Mouse (Mus musculus): ENCODE data around the gene Tmem107.

DNA sequence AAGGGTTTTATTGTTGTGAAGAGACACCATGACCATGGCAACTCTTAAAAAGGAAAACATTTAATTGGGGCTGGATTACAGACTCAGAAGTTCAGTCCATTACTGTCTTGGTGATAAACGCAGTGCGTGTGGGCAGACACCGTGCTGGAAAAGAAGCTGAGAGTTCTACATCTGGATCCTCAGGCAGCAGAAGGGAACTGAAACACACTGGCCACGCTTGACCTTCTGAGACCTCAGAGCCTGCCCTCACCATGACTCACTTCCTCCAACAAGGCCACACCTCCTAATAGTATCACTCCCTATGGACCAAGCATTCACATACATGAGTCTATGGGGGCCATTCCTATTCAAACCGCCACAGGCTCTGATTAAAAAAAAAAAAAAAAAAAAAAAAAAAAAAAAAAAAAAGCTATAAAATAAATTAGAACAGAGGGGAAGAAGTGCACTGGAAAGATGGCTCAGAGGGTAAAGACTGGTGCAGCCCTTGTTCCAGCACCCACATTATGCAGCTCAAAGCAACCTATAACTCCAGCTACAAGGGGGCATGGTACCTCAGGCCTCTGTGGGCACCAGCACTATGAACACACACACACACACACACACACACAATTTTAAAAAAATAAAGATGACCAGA is 8.3 kb downstream of the Tmem107 start:
- no peak for TF ChIP-seq CTCF (IDR thresholded peaks at IDR 0.05; ENCODE audit: low read depth)
- TF ChIP-seq EP300 (IDR thresholded peaks at IDR 0.05; ENCODE audit: low read depth), result no peak

Measured in liver, embryonic 14.5 days (tissue).